8 mouse cellular contexts compared by ENCODE assay signal in genomic region chr3:152478599-152479435, GRCm38 (mm10).
DNase-seq lines count a peak whose midpoint lies in the region; ATAC-seq and TF ChIP-seq lines count a peak whose summit lies in the region.

No protein-coding gene starts in this region.

- no peak for TF ChIP-seq EP300 in lung, postnatal 0 days (IDR thresholded peaks at IDR 0.05)

- WGBS in kidney, adult 2 months, result 2% methylated on average over 14 of the region's 16 CpGs
- 2% methylated on average over 12 of the region's 16 CpGs for WGBS in lung, postnatal 0 days

- peak; percentile 58 to 83 for DNase-seq in adrenal gland, adult (ENCODE audit: inconsistent age in 2 of 2, low spot score in 1 of 2)
- DNase-seq in adrenal gland, postnatal 4 days (ENCODE audit: low spot score in 2 of 2), result no peak
- peak; percentile 78 for DNase-seq in brain, embryonic 14.5 days (ENCODE audit: low read depth)
- peak; percentile 57 to 72 for DNase-seq in heart, adult 18-20 months
- peak; percentile 69 for DNase-seq in kidney, adult 2 months
- DNase-seq in lung, postnatal 0 days (ENCODE audit: low spot score), result peak; percentile 87
- DNase-seq in retina, postnatal 1 day, result peak; percentile 77
- DNase-seq in right cerebral cortex, postnatal 10 days (ENCODE audit: low spot score in 2 of 2), result no peak

- no peaks in the 10 kb centered on the region for H3K9me3 ChIP-seq in lung, postnatal 0 days (ENCODE audit: low read length)

- H3K4me1 ChIP-seq in kidney, adult 2 months (ENCODE audit: control insufficient read depth, insufficient read depth, low read length), result no peaks in the 10 kb centered on the region; the same call in 1 of the 2 replicates
- peaks cover 5% of the 10 kb centered on the region; the same call in 1 of the 2 replicates for H3K4me1 ChIP-seq in lung, postnatal 0 days (ENCODE audit: insufficient read depth, low read depth, low read length)

- H3K4me2 ChIP-seq in lung, postnatal 0 days (replicated peaks; ENCODE audit: low read depth, low read length), result peak overlapping the region; percentile 88

- H3K27ac ChIP-seq in kidney, adult 2 months (ENCODE audit: insufficient read depth, low read depth, low read length), result peak overlapping the region; percentile 18
- no peak overlapping the region for H3K27ac ChIP-seq in lung, postnatal 0 days (ENCODE audit: low read length)

- no peaks in the 10 kb centered on the region for H3K27me3 ChIP-seq in kidney, adult 2 months (replicated peaks; ENCODE audit: control insufficient read depth, insufficient read depth, low read length)
- no peaks in the 10 kb centered on the region for H3K27me3 ChIP-seq in lung, postnatal 0 days (replicated peaks; ENCODE audit: insufficient read depth, low read length)

- H3K9ac ChIP-seq in lung, postnatal 0 days (replicated peaks; ENCODE audit: low read depth), result no peak overlapping the region

- TF ChIP-seq CTCF in brain, embryonic 14.5 days (IDR thresholded peaks at IDR 0.05; ENCODE audit: borderline replicate concordance, extremely low read depth, insufficient read depth, insufficient read length), result no peak
- TF ChIP-seq CTCF in kidney, adult 2 months (conservative IDR thresholded peaks at IDR 0.05; ENCODE audit: insufficient read depth, insufficient read length, low read depth, low read length), result no peak
- no peak for TF ChIP-seq CTCF in lung, postnatal 0 days (IDR thresholded peaks at IDR 0.05)

- no peaks in the 10 kb centered on the region for H3K36me3 ChIP-seq in kidney, adult 2 months (ENCODE audit: control insufficient read depth, insufficient read depth, low read length)
- no peaks in the 10 kb centered on the region for H3K36me3 ChIP-seq in lung, postnatal 0 days (ENCODE audit: insufficient read depth, low read length)

- TF ChIP-seq POLR2A in brain, embryonic 14.5 days (IDR thresholded peaks at IDR 0.05; ENCODE audit: borderline replicate concordance, extremely low read depth, insufficient read depth, insufficient read length, poor library complexity, severe bottlenecking), result no peak
- no peak for TF ChIP-seq POLR2A in kidney, adult 2 months (IDR thresholded peaks at IDR 0.05; ENCODE audit: low read depth, low read length)

- peak; percentile 72 for ATAC-seq in lung, postnatal 0 days

- peak overlapping the region; percentile 50 for H3K4me3 ChIP-seq in kidney, adult 2 months (ENCODE audit: insufficient read depth, low read depth, low read length)
- peak overlapping the region; percentile 39 for H3K4me3 ChIP-seq in lung, postnatal 0 days (ENCODE audit: low read depth, low read length)

Comparison
In these comparisons a context has a peak if more than half of its experiments do, and no peak if none do; other contexts are left out.
1. DNase-seq: peak in adrenal gland, adult (2 of 2), brain, embryonic 14.5 days (single experiment), heart, adult 18-20 months (2 of 2), kidney, adult 2 months (single experiment), lung, postnatal 0 days (single experiment) and retina, postnatal 1 day (single experiment); none in adrenal gland, postnatal 4 days (0 of 2) and right cerebral cortex, postnatal 10 days (0 of 2).